Mouse (Mus musculus) left cerebral cortex, adult 9 months (tissue): Measurements from ENCODE around the gene Golga2.

Source experiments
- DNase-seq, 2 experiments: peaks; one replicate each; pipeline ENCODE4 v3.0.0; 2022; ENCODE audit warnings: low spot score in 2 of 2

Gene Golga2

DNA sequence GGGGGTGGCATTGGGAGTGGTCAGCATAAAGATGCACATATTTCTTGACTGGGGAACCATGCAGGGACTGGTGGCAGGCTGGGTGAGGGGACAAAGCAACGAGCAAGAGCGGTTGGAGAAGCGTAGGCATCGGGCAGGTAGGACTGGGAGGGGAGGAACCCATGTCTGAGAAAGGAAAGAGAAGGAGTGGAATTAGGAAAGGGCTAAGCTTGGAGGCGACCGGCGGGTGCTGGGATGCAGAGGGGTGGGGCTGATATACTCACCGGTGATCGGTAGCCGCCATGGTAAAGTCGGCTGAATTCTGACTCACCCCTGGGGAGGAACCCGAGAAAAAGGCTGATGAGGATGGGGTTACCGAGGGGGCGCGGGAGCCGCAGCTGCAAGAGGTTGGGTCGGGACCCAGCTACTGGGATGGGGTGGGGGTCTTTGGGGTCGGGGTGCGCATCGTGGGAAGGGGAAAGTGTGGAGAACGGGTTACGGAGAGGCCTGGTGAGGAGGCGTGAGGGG is at the start of gene Golga2:
Gene Golga2 (plus strand): TSS at position 51 of the 507 bp plus-strand sequence.
- no peak for DNase-seq

DNA sequence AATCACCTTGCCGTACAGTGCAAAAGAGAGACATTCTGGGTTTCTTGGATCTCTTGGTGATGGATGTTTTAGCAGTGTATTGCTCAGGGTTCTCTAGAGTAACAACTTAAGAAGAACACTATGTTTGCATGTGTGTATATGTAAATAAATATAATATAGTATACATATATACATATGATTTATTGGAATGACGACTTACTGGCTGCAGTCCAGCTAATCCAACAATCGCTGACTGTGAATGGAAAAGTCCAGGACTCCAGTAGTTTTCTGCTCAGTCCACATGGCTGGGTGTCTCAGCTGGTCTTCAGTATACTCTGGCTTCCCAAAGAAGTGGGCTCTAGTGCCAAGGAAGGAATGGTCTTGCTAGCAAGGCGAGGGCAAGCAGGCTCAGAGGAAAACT is 49.6 kb upstream of the Golga2 start:
- no peak for DNase-seq

DNA sequence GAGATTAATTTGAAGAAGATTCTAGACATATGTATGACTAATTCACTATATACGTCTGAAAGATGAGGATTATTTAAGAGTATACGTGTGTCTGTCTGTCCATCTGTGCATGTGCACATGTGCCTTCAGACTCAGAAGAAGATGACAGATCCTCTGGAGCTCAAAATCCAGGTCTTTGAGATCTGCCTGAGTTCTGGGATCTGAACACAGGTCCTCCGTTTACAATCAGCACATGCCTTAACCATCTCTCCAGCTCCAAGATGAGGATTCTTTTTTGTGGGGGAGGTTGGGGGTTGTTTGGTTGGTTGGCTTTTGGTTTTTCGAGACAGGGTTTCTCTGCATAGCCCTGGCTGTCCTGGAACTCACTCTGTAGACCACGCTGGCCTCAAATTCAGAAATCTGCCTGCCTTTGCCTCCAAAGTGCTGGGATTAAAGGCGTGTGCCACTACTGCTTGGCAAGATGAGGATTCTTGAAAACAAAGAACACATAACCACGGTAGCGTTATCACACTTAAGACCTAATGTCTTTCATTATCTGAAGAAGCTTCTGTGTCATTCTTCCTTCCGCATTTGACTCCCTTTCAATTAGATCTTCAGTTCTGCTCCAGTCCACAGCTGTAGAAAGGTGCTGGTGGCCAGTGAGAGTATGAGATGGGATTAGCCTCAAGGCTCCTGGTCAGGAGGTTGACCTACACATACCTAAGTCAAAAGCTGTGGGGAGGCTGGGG is 48.3 kb upstream of the Golga2 start:
- no peak for DNase-seq

DNA sequence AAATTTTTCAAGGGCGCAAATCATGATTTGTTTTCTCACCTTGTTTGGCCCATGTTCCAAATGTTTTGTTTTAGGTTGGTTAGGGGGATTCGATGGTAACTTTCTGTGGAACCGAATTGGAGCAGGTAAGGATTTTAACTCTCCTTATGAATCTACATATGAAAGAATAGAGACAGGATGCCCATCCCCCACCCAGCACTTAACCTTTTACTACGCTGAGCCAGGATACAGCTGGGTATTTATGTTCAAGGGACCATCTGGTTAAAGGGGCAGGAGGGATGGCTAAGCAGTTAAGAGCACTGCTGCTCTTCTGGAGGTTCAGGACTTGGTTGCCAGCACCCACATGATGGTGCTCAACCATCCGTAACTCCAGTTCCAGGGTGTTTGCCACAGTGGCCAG is 46.6 kb upstream of the Golga2 start:
- DNase-seq: no peak

DNA sequence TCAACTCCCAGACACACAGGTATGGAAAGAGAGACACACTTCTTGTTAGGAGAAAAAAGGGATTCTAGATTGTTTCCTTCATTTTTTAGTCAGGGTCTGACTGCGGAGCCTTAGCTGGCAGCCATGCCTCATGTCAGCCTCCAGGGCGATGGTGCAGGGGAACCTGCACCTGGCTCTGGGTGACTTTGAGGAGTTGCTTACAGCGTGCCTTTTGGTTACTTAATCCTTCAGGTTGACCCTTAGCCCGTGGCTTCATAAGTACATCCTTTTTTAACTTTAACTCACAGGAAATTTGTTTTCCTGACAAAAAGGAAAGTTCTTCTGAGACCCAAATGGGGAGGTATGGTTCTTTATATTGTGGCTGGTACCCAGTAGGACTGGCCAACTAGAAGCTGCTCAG is 44.2 kb upstream of the Golga2 start:
- no peak for DNase-seq

DNA sequence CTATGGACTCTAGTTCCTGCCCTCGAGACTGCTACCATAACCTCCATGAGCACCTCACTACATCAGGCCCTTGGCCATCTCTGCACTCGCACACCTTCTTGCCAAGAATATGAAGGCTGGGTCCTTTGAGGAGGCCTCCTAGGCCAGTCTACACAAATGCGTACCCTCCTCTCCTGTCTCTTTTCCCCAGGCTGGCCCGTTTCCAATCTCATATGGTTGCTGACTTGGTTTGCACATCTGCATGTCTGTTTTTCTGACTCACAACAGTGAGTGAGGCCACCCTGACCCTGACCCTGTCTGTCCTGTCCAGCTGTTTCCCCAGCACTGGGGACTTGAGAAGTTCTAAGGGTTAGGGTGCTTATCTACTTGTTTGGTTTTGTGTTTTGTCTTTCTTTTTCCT is 40.4 kb upstream of the Golga2 start:
- DNase-seq: no peak

DNA sequence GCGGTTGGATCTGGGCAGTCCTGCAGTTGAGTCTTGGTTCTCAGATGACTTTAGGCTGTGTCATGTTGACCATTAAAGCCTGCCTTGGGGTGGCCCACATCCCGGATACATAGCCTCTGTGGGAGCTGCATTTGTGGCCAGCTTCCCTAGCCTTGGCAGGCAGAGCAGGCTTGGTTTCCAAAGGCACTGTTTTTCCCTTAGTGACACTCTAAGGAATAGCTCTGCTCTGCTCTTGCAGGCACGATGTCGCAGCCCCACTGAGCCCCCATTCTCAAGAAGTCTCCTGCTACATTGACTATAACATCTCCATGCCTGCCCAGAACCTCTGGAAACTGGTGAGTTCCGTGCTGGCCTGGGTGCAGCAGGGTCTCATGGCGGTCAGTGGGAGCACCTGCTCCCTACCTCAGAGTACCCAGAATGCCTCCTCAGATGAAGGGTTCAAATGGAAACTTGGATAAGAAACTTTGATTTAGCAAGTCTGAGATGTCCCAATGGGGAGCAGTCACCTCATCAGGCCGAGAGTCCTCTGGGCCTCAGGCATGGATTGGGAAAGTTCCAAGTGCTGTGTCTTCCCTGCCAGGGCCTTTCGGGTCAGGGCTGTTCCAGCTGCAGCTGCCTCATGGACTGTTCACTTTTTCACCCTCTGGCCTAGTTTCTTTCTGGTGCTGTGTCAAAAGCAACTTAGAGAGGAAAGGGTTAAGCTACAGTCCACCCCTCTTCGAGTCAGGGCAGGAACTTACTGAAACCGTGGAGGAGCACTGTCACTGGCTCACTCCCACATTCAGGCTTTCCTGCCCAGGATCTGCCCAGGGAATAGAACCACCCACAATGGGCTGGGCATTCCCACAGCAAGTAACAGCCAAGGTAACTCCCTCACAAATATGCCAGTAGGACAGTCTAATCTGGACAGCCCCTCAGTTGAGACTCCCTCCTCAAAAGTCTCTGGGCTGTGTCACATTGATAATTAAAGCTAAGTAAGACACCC is 38.5 kb upstream of the Golga2 start:
- no peak for DNase-seq

DNA sequence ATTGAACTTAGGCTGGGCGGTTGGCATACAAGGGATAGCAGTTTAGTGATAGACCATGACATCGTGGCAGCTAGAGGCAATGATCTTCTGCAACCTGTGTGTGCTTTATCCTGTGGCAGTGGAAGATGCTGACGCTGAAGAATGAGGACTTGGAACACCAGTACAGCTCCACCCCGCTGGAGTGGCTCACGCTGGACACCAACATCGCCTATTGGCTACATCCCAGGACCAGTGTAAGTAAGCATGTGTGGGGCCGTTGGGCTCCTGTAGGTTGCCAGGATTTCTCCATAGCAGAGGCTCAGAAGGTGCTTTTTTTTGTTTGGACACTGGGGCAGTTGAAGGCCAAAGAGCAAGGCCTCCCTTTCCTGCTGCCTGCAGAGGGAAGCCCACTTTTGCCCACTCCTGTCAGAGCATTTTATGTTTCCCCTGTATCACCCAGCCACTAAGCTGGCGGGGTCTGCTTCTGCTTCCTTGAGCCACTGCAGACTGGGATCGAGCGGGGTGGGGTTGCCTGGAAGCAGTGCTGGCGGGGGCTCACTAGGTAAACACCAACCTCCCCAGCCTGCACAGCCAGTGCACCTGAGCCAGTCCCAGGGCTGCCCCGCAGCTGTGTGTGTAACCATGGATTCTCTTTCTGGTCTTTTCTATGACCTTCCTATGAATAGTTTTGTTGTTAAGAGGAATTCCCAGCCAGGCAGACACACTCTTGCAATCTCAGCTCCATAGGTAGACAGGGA is 35.2 kb upstream of the Golga2 start:
- DNase-seq: no peak

DNA sequence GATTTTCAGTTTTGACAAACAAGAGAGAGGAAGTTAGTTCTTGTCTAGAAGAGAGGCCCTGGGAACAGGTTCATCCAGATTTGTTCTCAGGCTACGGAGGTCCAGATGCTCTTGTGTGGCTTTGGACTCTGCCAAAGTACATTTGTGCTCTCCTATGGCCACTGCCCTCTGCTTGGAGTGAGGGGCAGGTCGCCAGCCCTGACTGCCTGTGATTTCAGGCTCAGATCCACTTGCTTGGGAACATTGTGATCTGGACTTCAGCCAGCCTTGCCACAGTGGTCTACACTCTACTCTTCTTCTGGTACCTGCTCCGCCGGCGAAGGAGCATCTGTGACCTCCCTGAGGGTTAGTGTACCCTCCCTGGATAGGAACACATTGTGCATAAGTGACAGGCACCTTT is 34.5 kb upstream of the Golga2 start:
- no peak for DNase-seq

DNA sequence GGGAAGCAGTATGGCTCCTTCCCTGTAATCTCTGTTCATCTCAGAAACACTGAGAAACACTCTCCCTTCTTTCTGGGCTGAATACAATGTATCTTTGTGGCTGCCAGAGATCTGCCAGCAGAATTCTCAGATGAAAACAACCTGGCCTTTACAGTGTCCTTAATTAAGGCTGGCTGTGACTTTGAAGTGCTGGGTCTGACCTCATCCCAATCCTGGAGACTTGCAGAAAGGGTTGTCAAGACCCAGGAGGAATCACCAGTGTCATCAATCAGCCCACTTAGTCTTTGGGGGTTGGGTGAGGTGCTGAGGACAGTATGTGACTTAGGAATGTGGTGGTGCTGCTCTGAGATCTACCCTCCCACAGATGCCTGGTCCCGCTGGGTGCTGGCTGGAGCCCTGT is 33.8 kb upstream of the Golga2 start:
- DNase-seq: no peak

DNA sequence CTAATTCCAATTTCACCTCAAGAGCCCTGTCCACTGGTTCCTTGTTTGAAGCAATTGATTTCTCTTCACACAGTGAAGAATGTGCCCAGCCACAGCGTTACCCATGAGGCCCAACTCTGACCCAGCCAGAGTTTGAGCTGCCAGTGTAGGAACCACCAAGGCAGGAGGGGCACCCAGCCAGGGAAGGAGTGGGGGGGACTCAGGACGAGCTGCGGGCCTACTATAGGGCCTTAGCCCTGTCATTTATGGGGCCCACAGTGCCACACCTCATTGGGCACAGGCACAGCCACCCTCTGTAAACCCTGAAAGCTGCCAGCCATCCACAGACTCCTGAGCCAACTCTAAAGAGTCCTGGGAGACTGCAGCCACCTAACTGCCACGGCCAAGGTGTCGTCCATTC is 32.6 kb upstream of the Golga2 start:
- DNase-seq: no peak

DNA sequence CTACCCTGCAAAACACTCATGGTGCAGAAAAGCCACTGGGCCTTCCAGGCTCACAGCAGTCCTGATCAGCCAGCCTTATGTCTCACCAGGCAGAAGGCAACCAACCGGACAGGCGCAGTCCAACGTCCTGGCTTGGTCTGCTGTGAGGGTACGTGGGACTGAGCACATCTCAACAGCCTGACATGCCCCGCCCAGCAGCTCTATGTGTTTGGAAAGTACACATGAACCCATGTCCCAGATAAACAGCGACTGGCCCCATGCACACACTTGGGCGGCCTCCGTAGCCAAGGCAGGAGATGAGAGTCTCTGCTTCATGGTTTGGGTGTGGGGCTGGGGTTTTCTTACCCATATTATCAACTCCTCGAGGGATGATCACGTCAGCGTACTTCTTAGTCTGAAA is 30.9 kb upstream of the Golga2 start:
- no peak for DNase-seq

DNA sequence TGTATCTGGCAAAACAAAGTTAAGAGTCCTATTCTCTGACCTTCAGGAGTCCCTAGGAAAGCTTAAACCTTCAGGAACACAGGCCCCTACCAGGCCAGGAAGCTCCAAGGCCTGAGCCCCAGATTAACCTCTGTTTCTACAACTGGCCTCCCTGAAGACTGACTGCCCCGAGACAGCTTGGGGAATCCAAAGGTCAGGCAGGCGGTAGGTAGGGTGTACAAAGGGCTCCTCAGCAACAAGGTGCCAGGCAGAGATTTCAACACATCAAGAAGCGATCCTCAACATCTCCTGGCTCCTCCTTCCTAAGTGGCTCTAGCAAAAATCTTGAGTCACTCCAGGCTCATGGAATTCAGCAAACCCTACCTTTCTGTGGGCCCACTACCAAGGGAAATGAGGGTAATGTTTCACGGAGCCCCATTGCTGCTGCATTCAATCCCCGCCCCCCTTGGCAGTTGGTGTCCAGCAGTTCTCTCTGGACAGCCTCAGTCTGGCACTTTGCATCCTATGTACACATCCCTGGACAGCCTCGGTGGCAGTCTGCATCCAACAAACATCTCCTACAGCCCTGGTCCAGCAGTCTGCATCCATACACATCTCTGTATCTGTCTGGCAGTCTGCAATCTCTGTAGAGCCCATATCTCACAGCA is 28.2 kb upstream of the Golga2 start:
- no peak for DNase-seq

DNA sequence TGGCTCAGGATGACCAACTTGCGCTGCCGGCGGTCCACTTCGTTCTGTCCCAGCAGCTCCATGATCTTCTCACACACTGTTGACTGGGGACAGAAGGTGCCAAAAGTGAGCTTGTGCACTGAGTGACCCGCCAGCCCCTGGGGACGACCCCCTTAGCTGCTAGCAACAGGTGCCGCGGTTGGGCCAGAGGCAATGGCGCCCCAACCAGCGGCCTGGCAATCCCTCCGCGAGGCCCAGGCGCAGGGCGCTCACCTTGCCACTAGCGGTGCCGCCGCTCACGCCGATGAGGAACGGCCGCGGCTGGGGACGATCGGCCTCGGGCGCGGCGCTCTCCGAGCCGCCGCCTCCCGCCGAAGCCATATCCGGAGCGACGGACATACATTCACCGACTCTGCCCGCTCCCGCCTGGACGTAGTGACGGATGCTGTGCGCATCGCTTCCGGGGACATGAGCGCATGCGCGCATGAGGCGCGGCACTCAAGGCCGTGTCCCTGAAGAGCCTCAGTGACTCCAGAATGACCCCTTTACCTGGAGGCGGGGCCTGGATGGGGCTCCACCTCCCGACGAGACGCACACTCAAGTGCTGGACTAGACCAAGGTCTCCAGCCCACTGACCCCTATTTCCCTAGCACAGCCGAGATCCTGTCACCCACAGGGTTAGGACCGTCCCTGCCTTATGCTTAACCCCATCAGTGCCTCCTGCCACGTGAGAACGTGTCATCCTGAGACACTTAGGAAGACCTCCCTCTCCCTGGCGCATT is 27.3 kb upstream of the Golga2 start, which contains the start of gene Uck1:
Gene Uck1 (minus strand): TSS at position 503 of the 761 bp plus-strand sequence.
- peak; percentile 75 to 89 for DNase-seq

DNA sequence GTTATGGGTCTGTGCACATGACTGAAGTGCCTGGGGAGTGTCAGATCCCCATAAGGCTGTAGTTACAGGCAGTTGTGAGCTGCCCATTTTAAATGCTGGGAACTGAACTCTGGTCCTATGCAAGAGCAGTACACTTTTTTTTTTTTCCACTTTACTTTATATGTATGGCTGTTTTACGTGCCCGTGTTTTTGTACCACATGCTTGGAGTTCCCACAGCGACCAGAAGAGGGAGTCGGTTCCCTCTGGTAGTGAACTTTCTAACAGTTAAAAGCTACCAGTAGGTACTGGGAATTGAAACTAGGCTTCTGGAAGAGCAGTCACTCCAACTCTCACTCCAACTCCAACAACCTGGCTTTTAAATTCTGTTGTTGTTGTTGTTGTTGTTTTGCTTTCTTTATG is 26.5 kb upstream of the Golga2 start:
- DNase-seq: peak in 1 of 2 experiments; percentile 48

DNA sequence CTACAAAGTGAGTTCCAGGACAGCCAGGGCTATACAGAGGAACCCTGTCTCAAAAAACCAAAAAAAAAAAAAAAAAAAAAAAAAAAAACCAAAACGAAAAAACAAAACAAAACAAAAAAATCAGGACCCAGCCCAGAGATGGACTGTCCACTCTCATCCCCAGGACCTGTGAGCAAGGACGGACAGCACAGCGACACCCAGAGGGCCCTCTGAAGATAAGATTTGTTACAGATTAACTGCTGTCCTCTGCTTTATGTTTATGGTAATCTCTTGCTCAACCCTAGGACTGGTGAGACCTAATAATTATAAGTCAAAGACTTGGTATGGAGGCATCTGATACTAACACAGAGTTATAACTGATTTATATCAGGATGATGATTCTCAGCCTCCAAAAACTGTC is 11.4 kb upstream of the Golga2 start:
- no peak for DNase-seq

DNA sequence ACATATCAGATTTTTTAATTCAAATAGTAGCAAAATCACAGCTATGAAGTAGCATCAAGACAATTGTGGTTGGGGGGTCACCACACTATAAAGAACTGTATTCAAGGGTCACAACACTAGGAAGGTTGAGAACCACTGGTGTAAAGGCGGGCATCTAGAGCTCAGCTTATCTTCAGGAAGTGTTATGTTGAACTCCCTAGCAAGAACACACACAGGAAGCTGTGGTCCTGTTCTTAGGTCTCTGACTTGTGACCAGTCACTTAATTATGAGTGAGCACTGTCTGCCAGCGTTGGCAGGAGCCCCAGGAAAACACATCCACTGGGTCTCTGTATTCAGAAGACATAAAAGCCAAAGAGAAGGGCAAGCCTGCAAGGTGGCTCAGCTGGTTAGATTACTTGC is 4.9 kb upstream of the Golga2 start:
- DNase-seq: no peak

DNA sequence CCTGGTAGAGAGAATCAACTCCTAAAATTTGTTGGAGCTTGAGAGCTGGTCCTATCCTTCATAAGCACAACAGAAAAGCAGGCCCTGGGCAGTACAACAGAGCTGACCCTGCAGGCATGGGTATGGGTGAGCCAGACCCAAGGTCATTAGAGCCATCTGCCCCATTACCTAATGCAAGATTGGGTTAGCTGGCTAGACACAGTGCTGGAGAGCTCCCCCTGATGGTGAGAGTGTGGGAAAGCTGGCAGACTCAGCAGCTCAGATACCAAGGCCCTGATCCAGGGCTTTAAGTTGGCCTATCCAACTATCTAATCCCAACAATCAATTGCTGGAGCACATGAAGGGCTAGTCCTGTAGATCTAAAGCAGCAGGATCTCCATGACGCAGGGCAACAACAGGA is 4.5 kb upstream of the Golga2 start:
- DNase-seq: no peak

DNA sequence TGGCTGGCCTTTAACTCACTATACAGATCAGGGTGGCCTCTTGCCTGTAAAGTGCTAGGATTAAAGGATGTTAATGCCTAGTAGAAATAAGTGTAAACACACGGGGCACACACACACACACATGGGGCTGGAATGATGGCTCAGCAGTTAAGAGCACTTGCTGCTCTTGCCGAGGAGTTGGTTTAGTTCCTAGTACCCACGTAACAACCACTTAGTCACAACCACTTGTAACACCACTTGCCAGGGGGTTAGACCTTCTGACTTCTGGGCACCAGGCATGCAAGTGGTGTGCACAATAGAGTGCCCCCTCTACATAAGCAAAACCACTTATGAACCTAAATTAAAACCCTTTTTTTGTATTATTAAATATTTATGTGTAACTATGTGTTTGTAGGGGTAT is 3.2 kb upstream of the Golga2 start:
- no peak for DNase-seq

DNA sequence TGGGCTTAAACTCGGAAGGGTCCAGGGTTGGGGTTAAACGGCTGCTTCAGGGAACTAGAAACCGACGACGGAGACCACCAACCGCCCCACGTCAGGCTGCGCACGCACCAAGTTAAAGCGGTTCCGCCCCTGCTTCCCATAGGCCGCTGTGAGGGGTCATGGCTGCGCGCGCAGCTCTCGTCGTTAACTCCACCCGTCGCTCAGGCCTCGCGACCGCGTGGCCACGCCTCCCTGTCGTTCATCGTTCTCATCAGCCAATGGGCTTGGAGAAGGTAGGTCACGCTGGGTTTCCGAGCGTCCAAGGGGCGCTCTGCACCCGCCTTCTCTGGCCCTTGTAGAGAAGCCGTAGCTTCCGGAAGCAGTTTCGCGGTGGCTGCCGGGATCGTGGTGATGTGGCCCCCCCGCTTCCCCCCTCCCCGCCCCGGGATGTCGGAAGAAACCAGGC is 761 bp downstream of the Golga2 start, which contains the start of gene Swi5:
Gene Swi5 (minus strand): TSS at position 153 of the 445 bp plus-strand sequence.
- peak; percentile 91 to 97 for DNase-seq
